Mouse (Mus musculus) myocyte (in vitro differentiated cells): ENCODE data around the gene Bcl10.

Experiments used
- E2F4 ChIP-seq: IDR thresholded peaks from one replicate; pipeline ENCODE4 v1.6.1; 2011; ENCODE audit warnings: mild to moderate bottlenecking, control low read depth, moderate library complexity; ENCODE audit not compliant: insufficient read depth
- MAX ChIP-seq: IDR thresholded peaks from one replicate; pipeline ENCODE4 v1.6.1; 2011; ENCODE audit warnings: low read depth, mild to moderate bottlenecking, control low read depth
- MYOG ChIP-seq, 3 experiments: IDR thresholded peaks; one replicate each; pipeline ENCODE4 v1.6.1; 2011; ENCODE audit warnings: control low read depth in 2 of 3, low read depth in 2 of 3, mild to moderate bottlenecking in 2 of 3; ENCODE audit not compliant: insufficient read length in 2 of 3, control insufficient read depth in 1 of 3, insufficient read depth in 1 of 3
- POLR2A ChIP-seq: IDR thresholded peaks from one replicate; pipeline ENCODE4 v1.6.1; 2011; ENCODE audit warnings: low read depth, mild to moderate bottlenecking, control low read depth, moderate library complexity; ENCODE audit not compliant: insufficient read length
- POLR2AphosphoS2 ChIP-seq: IDR thresholded peaks from one replicate; pipeline ENCODE4 v1.6.1; 2011; ENCODE audit warnings: low read depth, control low read depth; ENCODE audit not compliant: insufficient read length
- SRF ChIP-seq: IDR thresholded peaks from one replicate; pipeline ENCODE4 v1.6.1; 2011; ENCODE audit warnings: low read depth; ENCODE audit not compliant: control insufficient read depth, insufficient read length
- USF1 ChIP-seq: IDR thresholded peaks from one replicate; pipeline ENCODE4 v1.6.1; 2011; ENCODE audit warnings: low read depth, mild to moderate bottlenecking, control low read depth, moderate library complexity

GRCm38 (mm10) chr3:145939402-145939801 lies 16.8 kb downstream of the Bcl10 start:
- TF ChIP-seq POLR2A (no peak), MAX (no peak), POLR2AphosphoS2 (no peak), SRF (no peak), E2F4 (no peak), MYOG (IDR thresholded peaks at IDR 0.05; ENCODE audit: control insufficient read depth in 1 of 3, insufficient read depth in 1 of 3, insufficient read length in 2 of 3, low read depth in 2 of 3) (no peak), USF1 (no peak)
